Mouse (Mus musculus) small intestine, adult 2 months (tissue): ENCODE data around the gene Hoga1.

Experiments
- CTCF ChIP-seq: fragments of 200-500 bp; IDR thresholded peaks from 2 replicates; pipeline ENCODE4 v1.5.1; 2012; ENCODE audit warnings: low read depth, mild to moderate bottlenecking, control low read depth, inconsistent platforms, low read length, moderate library complexity, mixed read lengths; ENCODE audit not compliant: insufficient replicate concordance, insufficient read length; ENCODE audit errors: extremely low read depth
- POLR2A ChIP-seq: fragments of 200-500 bp; IDR thresholded peaks from 2 replicates; pipeline ENCODE4 v1.6.1; 2012; ENCODE audit warnings: low read depth, mild to moderate bottlenecking, control low read depth, inconsistent platforms, low read length, moderate library complexity

DNA sequence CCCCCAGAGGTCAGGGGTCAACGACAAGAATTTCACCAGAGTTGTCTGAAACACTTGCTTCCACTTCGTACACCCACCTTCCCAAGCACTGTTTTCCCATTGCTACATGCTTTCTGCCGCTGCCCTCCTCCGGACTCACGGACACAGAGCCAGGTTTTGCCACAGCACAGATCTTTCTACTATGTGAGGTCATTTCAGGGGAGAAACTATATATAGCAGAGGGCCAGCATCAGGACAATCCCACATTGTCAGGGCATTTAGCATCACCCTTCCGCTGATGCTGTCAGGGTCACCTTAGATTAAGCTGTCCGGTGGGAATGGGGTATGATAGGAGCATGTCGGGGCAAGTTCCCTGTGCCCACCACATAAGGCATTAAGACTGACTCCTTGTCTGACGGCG is 48.3 kb upstream of the Hoga1 start:
- TF ChIP-seq CTCF, result no peak
- no peak for TF ChIP-seq POLR2A
